Mouse (Mus musculus): ENCODE data around the gene Atraid. TPM values are rescaled to one million over a fixed set of nuclear protein-coding genes. Genes with fewer than 3 reads are reported as not detected.

The Atraid gene
- total and polyA plus RNA-seq, 3 experiments: 37.2 to 58.0 TPM; not detected in 1

DNA sequence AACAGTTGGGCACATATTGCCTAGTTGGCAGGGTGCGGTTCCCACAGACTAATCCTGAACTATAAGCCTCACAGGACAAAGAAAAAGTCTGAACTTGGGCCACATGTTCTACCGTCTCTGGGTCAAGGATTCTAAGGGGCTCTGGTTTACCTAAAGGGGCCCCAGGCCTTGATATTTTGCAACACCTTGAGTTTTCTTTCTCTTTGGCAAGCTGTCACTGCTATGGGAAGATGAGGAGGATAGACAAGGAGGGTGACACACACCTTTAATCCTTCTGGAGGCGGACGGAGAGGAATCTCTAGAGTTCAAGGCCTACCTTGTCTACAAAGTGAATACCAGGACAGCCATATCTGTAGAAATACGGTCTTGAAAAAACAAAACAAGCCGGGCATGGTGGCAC, 1.7 kb upstream of the Atraid start:
- no peak overlapping the region for H3K27ac ChIP-seq (ENCODE audit: control insufficient read depth, low read depth, low read length)
- peaks cover 6% of the 10 kb centered on the region for H3K79me2 ChIP-seq (ENCODE audit: control insufficient read depth, insufficient read depth, low read length, poor library complexity)
- peaks cover 0 to 16% of the 10 kb centered on the region in 2 experiments; a peak in 3 of 4 replicates for H3K36me3 ChIP-seq (ENCODE audit: control insufficient read depth in 1 of 2, insufficient read depth in 2 of 2, low read length in 2 of 2)
- H3K27me3 ChIP-seq (ENCODE audit: control insufficient read depth in 1 of 2, insufficient read depth in 2 of 2, low read length in 2 of 2): no peaks in the 10 kb centered on the region
- TF ChIP-seq MEF2A (IDR thresholded peaks at IDR 0.05; ENCODE audit: extremely low read depth, insufficient replicate concordance, low read depth, low read length, poor library complexity, severe bottlenecking) (no peak), EP300 (IDR thresholded peaks at IDR 0.05; ENCODE audit: low read depth in 1 of 2, low read length in 2 of 2) (no peak), POLR2AphosphoS2 (IDR thresholded peaks at IDR 0.05; ENCODE audit: low read length) (no peak), ZC3H11A (IDR thresholded peaks at IDR 0.05; ENCODE audit: low read depth, low read length) (no peak), ZKSCAN1 (IDR thresholded peaks at IDR 0.05; ENCODE audit: low read depth, low read length) (no peak), GATA1 (IDR thresholded peaks at IDR 0.05; ENCODE audit: low read depth, low read length) (no peak), MAX (IDR thresholded peaks at IDR 0.05; ENCODE audit: low read length) (no peak), TCF12 (IDR thresholded peaks at IDR 0.05; ENCODE audit: low read depth, low read length) (no peak), TAL1 (IDR thresholded peaks at IDR 0.05; ENCODE audit: low read length) (no peak), KAT2A (conservative IDR thresholded peaks at IDR 0.05; ENCODE audit: low read depth, low read length) (no peak), TBP (IDR thresholded peaks at IDR 0.05; ENCODE audit: low read depth, low read length) (no peak), BHLHE40 (IDR thresholded peaks at IDR 0.05; ENCODE audit: borderline replicate concordance, low read depth, low read length) (no peak), NRF1 (IDR thresholded peaks at IDR 0.05; ENCODE audit: insufficient read depth, low read depth, low read length, poor library complexity, severe bottlenecking) (no peak), UBTF (IDR thresholded peaks at IDR 0.05; ENCODE audit: borderline replicate concordance, insufficient read depth, low read depth, low read length) (no peak), MAFK (IDR thresholded peaks at IDR 0.05; ENCODE audit: borderline replicate concordance, low read depth, low read length) (no peak), ZMIZ1 (IDR thresholded peaks at IDR 0.05; ENCODE audit: low read depth, low read length) (no peak), JUND (IDR thresholded peaks at IDR 0.05; ENCODE audit: low read depth, low read length) (no peak)
- no peaks in the 10 kb centered on the region for H3K9me3 ChIP-seq (replicated peaks; ENCODE audit: insufficient read depth, low read length)
- no peak overlapping the region for H3K9ac ChIP-seq (ENCODE audit: control insufficient read depth, low read depth, low read length, poor library complexity, severe bottlenecking)
- peak overlapping the region in 1 of 2 experiments; percentile 95; a peak in 1 of 4 replicates for H3K4me3 ChIP-seq (ENCODE audit: control insufficient read depth in 1 of 2, insufficient read depth in 1 of 2, low read depth in 2 of 2, low read length in 2 of 2)
- DNase-seq (ENCODE audit: low read depth, low spot score): no peak
- H3K4me1 ChIP-seq (ENCODE audit: control insufficient read depth in 1 of 2, insufficient read depth in 2 of 2, low read length in 2 of 2): peaks cover 5 to 14% of the 10 kb centered on the region in 2 experiments

DNA sequence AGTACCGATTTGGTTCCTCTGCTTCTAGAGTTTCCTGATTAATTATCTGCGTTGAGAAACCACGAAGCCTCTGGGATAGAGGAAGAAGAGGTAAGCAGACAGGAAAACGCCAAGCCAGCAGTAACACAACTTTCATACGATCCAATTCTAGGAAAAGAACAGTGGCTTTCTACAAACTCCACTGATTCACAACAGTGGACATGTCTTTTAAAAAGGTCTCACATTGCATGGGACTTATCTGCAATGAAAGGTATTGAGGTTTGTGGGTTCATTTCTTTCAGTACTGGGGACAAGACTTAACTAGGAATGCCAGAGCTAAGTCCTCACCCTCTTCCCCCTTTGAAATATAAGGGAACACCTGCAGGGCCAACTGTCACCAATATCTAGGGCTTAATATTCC, 1.0 kb upstream of the Atraid start:
- Histone ChIP-seq H3K79me2 (ENCODE audit: control insufficient read depth, insufficient read depth, low read length, poor library complexity) (peaks cover 6% of the 10 kb centered on the region), H3K9me3 (replicated peaks; ENCODE audit: insufficient read depth, low read length) (no peaks in the 10 kb centered on the region), H3K4me3 (ENCODE audit: control insufficient read depth in 1 of 2, insufficient read depth in 1 of 2, low read depth in 2 of 2, low read length in 2 of 2) (peak overlapping the region; percentile 74 to 95), H3K27me3 (ENCODE audit: control insufficient read depth in 1 of 2, insufficient read depth in 2 of 2, low read length in 2 of 2) (no peaks in the 10 kb centered on the region), H3K9ac (ENCODE audit: control insufficient read depth, low read depth, low read length, poor library complexity, severe bottlenecking) (peak overlapping the region; percentile 96), H3K4me1 (ENCODE audit: control insufficient read depth in 1 of 2, insufficient read depth in 2 of 2, low read length in 2 of 2) (peaks cover 5 to 14% of the 10 kb centered on the region in 2 experiments), H3K36me3 (ENCODE audit: control insufficient read depth in 1 of 2, insufficient read depth in 2 of 2, low read length in 2 of 2) (peaks cover 0 to 16% of the 10 kb centered on the region in 2 experiments; a peak in 3 of 4 replicates), H3K27ac (ENCODE audit: control insufficient read depth, low read depth, low read length) (peak overlapping the region; percentile 1; the same call in 1 of the 2 replicates)
- DNase-seq (ENCODE audit: low read depth, low spot score): peak; percentile 62
- TF ChIP-seq ZNF384 (IDR thresholded peaks at IDR 0.05; ENCODE audit: low read depth, low read length) (no peak), MAFK (IDR thresholded peaks at IDR 0.05; ENCODE audit: borderline replicate concordance, low read depth, low read length) (peak; percentile 69), GATA1 (IDR thresholded peaks at IDR 0.05; ENCODE audit: low read depth, low read length) (peak; percentile 40), NELFE (IDR thresholded peaks at IDR 0.05; ENCODE audit: low read depth, low read length) (no peak), CHD1 (IDR thresholded peaks at IDR 0.05; ENCODE audit: low read depth, low read length) (0 out of 2 replicates have a peak, but pooled peaks have one; percentile 60), CTCF (IDR thresholded peaks at IDR 0.05 in 2 of 3, conservative IDR thresholded peaks at IDR 0.05 in 1 of 3; ENCODE audit: control insufficient read depth in 1 of 3, insufficient read depth in 1 of 3, low read depth in 2 of 3, low read length in 3 of 3, poor library complexity in 1 of 3, severe bottlenecking in 1 of 3) (no peak), RCOR1 (IDR thresholded peaks at IDR 0.05; ENCODE audit: low read depth, low read length) (peak; percentile 35; the same call in 1 of the 2 replicates), ETS1 (IDR thresholded peaks at IDR 0.05; ENCODE audit: low read depth, low read length) (0 out of 2 replicates have a peak, but pooled peaks have one; percentile 31)

All from MEL (cell line).